10 mouse cellular contexts compared by ENCODE assay signal in the genomic region with DNA sequence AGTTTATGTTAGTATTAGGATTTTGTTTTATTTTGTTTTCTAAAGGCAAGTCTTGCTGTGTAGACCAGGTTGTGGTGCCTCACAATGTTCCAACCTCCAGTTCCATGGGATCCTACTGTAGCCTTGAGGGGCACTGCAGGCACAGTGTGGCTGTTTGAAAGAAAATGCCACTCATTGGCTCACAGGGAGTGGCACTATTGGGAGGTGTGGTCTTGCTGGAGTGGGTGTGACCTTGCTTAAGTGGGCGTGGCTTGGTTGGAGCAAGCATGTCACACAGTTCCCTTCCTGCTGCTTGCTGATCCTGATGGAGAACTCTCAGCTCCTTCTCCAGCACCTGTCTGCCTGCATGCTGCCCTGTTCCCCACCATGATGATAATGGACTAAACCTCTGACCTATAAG. TPM values are rescaled to one million over a fixed set of nuclear protein-coding genes. Genes with fewer than 3 reads are reported as not detected.
A peak's percentile ranks its signal among the peaks of the same experiment; 100 is the strongest.
DNase-seq lines count a peak whose midpoint lies in the region; ATAC-seq lines count a peak whose summit lies in the region.
"Had no signal": no experiment of that assay in that cellular context is flagged by ENCODE, and none has a peak within 500 bp of the region (broad histone marks: within the 10 kb centered on the region; RNA-seq: fewer than 3 reads in every experiment).

No protein-coding gene starts in this region.

- H3K4me1 ChIP-seq in kidney, embryonic 16.5 days (ENCODE audit: insufficient read depth, low read length) = no peaks in the 10 kb centered on the region
- no peaks in the 10 kb centered on the region for H3K4me1 ChIP-seq in intestine, embryonic 15.5 days (replicated peaks)

- H3K36me3 ChIP-seq in kidney, embryonic 16.5 days (ENCODE audit: insufficient read depth, low read length) = no peaks in the 10 kb centered on the region
- H3K36me3 ChIP-seq in intestine, embryonic 15.5 days = no peaks in the 10 kb centered on the region

- no peak for DNase-seq in kidney, adult 18-20 months
- peak; percentile 87 for DNase-seq in R1 (ENCODE audit: low read depth, low spot score)
- DNase-seq in layer of hippocampus, postnatal 25 days (ENCODE audit: extremely low spot score in 1 of 2, low spot score in 1 of 2) = no peak
- DNase-seq in urinary bladder, adult 18-20 months (ENCODE audit: low spot score in 2 of 2) = no peak
- DNase-seq: heart, adult 11 months; thymus, adult 18-20 months had no signal

- no peak overlapping the region for H3K4me3 ChIP-seq in kidney, embryonic 16.5 days (ENCODE audit: low read length)
- H3K4me3 ChIP-seq in intestine, embryonic 15.5 days (replicated peaks) = no peak overlapping the region

- no peak overlapping the region for H3K4me2 ChIP-seq in kidney, embryonic 16.5 days (replicated peaks; ENCODE audit: low read depth, low read length)
- H3K4me2 ChIP-seq in intestine, embryonic 15.5 days (replicated peaks) = no peak overlapping the region

- H3K9ac ChIP-seq in kidney, embryonic 16.5 days (replicated peaks; ENCODE audit: low read length) = no peak overlapping the region
- H3K9ac ChIP-seq in intestine, embryonic 15.5 days = no peak overlapping the region

- H3K27me3 ChIP-seq in kidney, embryonic 16.5 days (ENCODE audit: insufficient read depth, low read length) = no peaks in the 10 kb centered on the region
- H3K27me3 ChIP-seq in intestine, embryonic 15.5 days (replicated peaks) = no peaks in the 10 kb centered on the region

- WGBS in kidney, embryonic 16.5 days = 4% methylated on average over 1 of the region's 1 CpGs
- WGBS in intestine, embryonic 15.5 days = 0% methylated on average over 1 of the region's 1 CpGs

- no peaks in the 10 kb centered on the region for H3K9me3 ChIP-seq in kidney, embryonic 16.5 days (ENCODE audit: low read length)
- no peaks in the 10 kb centered on the region for H3K9me3 ChIP-seq in intestine, embryonic 15.5 days

- peak; percentile 67; the same call in 1 of the 2 replicates for ATAC-seq in kidney, embryonic 16.5 days (ENCODE audit: low FRiP score, low TSS enrichment)
- ATAC-seq in intestine, embryonic 15.5 days = peak; percentile 95
- ATAC-seq in megakaryocyte-erythroid progenitor cell, adult 5-6 weeks (replicated peaks; ENCODE audit: low FRiP score, low TSS enrichment, poor library complexity, severe bottlenecking) = peak; percentile 93
- ATAC-seq in frontal cortex, adult (ENCODE audit: low TSS enrichment) = no peak

- H3K27ac ChIP-seq in kidney, embryonic 16.5 days (ENCODE audit: low read length) = no peak overlapping the region
- H3K27ac ChIP-seq in intestine, embryonic 15.5 days = no peak overlapping the region

RNA-seq across cellular contexts. Expression of a gene that starts 18.6 kb away (rescaled TPM):
- polyA plus RNA-seq in kidney, embryonic 16.5 days (2015; fragmentation: Nextera tagmentation; extraction: Ambion mirVana) = 0.86 and 2.1 TPM in 2 replicates
- polyA plus RNA-seq in intestine, embryonic 15.5 days (2015; fragmentation: Nextera tagmentation; extraction: Ambion mirVana) = 0.78 and 1.2 TPM in 2 replicates
- total RNA-seq in megakaryocyte-erythroid progenitor cell, adult 5-6 weeks (2014; fragmentation: Nextera tagmentation) = 27.1 and 36.9 TPM in 2 replicates
- total RNA-seq in megakaryocyte-erythroid progenitor cell, adult 5-6 weeks (2017) = 24.0 and 36.5 TPM in 2 replicates
- under 1 TPM in 1 of 2 experiments, not detected in 1; 0.62 TPM for total RNA-seq in layer of hippocampus, postnatal 25 days (2021)

RNA-seq across cellular contexts. Expression of a gene that starts 30.8 kb away (rescaled TPM):
- 36.8 and 40.1 TPM in 2 replicates for polyA plus RNA-seq in kidney, embryonic 16.5 days (2015; fragmentation: Nextera tagmentation; extraction: Ambion mirVana)
- polyA plus RNA-seq in intestine, embryonic 15.5 days (2015; fragmentation: Nextera tagmentation; extraction: Ambion mirVana) = 16.8 and 17.2 TPM in 2 replicates
- total RNA-seq in megakaryocyte-erythroid progenitor cell, adult 5-6 weeks (2014; fragmentation: Nextera tagmentation) = 0.54 and 2.1 TPM in 2 replicates
- 0.72 and 0.89 TPM in 2 replicates for total RNA-seq in megakaryocyte-erythroid progenitor cell, adult 5-6 weeks (2017)
- 1 to 10 TPM; 2.7 to 3.8 TPM for total RNA-seq in layer of hippocampus, postnatal 25 days (2021)

Comparison
In these comparisons a context has a peak if more than half of its experiments do, and no peak if none do; other contexts are left out.
1. RNA of a gene that starts 18.6 kb away (total RNA-seq): 24.0 to 36.9 TPM in megakaryocyte-erythroid progenitor cell, adult 5-6 weeks; 0.62 TPM in layer of hippocampus, postnatal 25 days; every median in the first group is over 10 times any median in the second.